Mouse (Mus musculus) liver, embryonic 14.5 days (tissue): Measurements from ENCODE around the gene Hist1h2ab. TPM values are rescaled to one million over a fixed set of nuclear protein-coding genes. Genes with fewer than 3 reads are reported as not detected.

Experiments used
- ATAC-seq: fragments of 200-750 bp; cut with Nextera tagmentation; 2 replicates; pipeline ENCODE4 v1.8.0; 2017; ENCODE audit warnings: moderate number of reproducible peaks, mild to moderate bottlenecking, moderate library complexity; ENCODE audit not compliant: insufficient read depth
- DNase-seq, 3 experiments: peaks; one replicate each; pipeline ENCODE4 v3.0.0-alpha.2; 2012 to 2013; ENCODE audit warnings: low read depth in 3 of 3, low spot score in 3 of 3
- H3K27ac ChIP-seq: fragments of 300-500 bp; sonication (generic); 2 replicates; pipeline ENCODE4 v1.5.1; 2014; ENCODE audit warnings: moderate library complexity, mild to moderate bottlenecking, control low read depth, inconsistent platforms
- H3K27me3 ChIP-seq: fragments of 300-500 bp; sonication (generic); 2 replicates; pipeline ENCODE4 v1.6.1; 2014; ENCODE audit warnings: mild to moderate bottlenecking, low read length, moderate library complexity; ENCODE audit not compliant: control insufficient read depth, insufficient read depth
- H3K36me3 ChIP-seq: fragments of 300-500 bp; sonication (generic); replicated peaks from 2 replicates; pipeline ENCODE4 v1.6.1; 2014; ENCODE audit warnings: low read depth; ENCODE audit not compliant: control insufficient read depth, insufficient read depth
- H3K4me1 ChIP-seq, 2 experiments: fragments of 200-500 bp in 1 of 2; fragments of 300-500 bp in 1 of 2; sonication (generic) in 1 of 2; replicated peaks; 2 replicates each; pipeline ENCODE4 v1.6.1; 2012 to 2014; ENCODE audit warnings: antibody characterized with exemption in 1 of 2, inconsistent platforms in 1 of 2, low read length in 1 of 2; ENCODE audit not compliant: control insufficient read depth in 2 of 2, insufficient read depth in 2 of 2
- H3K4me2 ChIP-seq: fragments of 300-500 bp; sonication (generic); 2 replicates; pipeline ENCODE4 v1.6.1; 2014; ENCODE audit warnings: low read depth, mild to moderate bottlenecking, control low read depth, moderate library complexity
- H3K4me3 ChIP-seq, 2 experiments: fragments of 200-500 bp in 1 of 2; fragments of 300-500 bp in 1 of 2; sonication (generic) in 1 of 2; 2 replicates each; pipeline ENCODE4 v1.5.1; 2012 to 2014; ENCODE audit warnings: low read depth in 2 of 2, low read length in 2 of 2, mild to moderate bottlenecking in 2 of 2, control low read depth in 1 of 2, inconsistent platforms in 1 of 2, moderate library complexity in 1 of 2; ENCODE audit not compliant: insufficient read depth in 1 of 2
- H3K9ac ChIP-seq: fragments of 300-500 bp; sonication (generic); replicated peaks from 2 replicates; pipeline ENCODE4 v1.6.1; 2014; ENCODE audit warnings: mild to moderate bottlenecking, control low read depth, moderate library complexity
- H3K9me3 ChIP-seq: fragments of 300-500 bp; sonication (generic); 2 replicates; pipeline ENCODE4 v1.6.1; 2016; ENCODE audit warnings: low read length, mixed read lengths; ENCODE audit not compliant: control insufficient read depth
- CTCF ChIP-seq: IDR thresholded peaks from 2 replicates; pipeline ENCODE4 v1.5.1; 2016; ENCODE audit warnings: antibody characterized with exemption, low read depth, control low read depth
- EP300 ChIP-seq: IDR thresholded peaks from 2 replicates; pipeline ENCODE4 v1.6.1; 2016; ENCODE audit warnings: antibody characterized with exemption, low read depth
- WGBS: fragments of 180-500 bp; shearing (Covaris S2); extraction: QIAGEN DNeasy Blood & Tissue Kit; methylation state at CpG from one replicate; pipeline ENCODE4 v1.1.7; 2014; ENCODE audit not compliant: insufficient replicate concordance; 5-methylcytosine and 5-hydroxymethylcytosine counted together
- polyA plus RNA-seq, 2 experiments: library from polyadenylated mRNA; depleted of rRNA in 1 of 2; stranded (reverse) in 1 of 2; unstranded in 1 of 2; fragments of >200 nt; fragmentation: Nextera tagmentation in 1 of 2; extraction: Ambion mirVana in 1 of 2; gene quantifications; 2 replicates each; pipeline versions ENCODE4 v1.2.1 to v1.2.3; 2012 to 2014

Hist1h2ab gene
- polyA plus RNA-seq, 2 experiments: 45.3 to 74.8 TPM

DNA sequence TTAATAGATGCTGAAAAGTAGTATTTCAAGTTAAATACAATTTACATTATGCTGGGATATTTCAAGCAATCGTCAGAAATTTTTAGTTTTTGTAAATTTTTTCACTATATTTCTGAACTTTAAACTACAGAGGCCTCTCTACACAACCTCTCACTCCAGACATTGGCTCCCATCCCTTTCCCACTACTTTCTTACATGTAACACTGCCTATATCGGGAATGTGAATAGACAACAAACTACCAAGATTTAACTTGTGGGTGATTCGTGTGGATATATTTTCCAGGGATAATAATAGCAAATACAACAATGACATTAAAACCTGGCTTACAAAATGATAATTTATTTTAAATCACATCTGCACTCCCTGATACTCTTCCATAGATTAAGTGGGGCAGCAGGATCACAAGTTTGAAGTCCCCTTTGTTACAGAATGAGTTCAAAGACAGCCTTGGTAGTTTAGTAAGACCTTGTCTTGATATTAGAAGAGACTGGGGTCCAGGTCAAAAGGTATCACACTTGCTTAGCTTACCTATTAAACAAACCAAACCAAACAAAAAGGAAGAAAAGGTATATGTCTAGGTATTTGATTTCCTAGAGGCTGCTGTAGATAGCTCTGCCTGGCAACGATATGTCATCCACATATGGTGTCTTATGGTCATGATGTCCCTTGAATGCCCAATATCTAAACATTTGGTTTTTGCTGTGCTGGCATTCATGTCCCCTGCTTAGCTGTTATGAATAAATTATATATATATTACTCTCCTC is 2.6 kb downstream of the Hist1h2ab start:
- peak overlapping the region; percentile 78 for H3K4me2 ChIP-seq
- H3K4me1 ChIP-seq: peaks cover 22 to 26% of the 10 kb centered on the region in 2 experiments

DNA sequence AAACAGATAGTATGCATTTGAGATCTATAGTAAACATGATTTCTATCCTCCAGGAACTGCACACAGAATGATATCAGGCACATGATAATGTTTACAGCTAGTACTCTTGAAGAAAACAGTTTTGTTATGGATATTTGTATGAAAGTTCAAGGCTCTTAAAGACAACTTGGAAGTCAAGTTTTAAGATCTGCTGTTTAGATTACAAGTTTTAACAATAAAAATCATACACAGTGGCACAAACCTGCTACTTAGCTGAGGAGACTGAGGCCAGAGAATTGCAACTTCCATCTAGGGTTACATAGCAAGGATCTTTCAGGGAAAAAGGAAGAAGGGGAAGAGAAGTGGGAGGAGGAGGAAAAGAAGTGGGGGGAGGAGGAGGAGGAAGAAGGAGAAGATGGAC is 4.1 kb downstream of the Hist1h2ab start:
- H3K9ac ChIP-seq: peak overlapping the region; percentile 27; the same call in 1 of the 2 replicates
- peak overlapping the region; percentile 76 for H3K27ac ChIP-seq
- TF ChIP-seq CTCF (no peak), EP300 (no peak)
- no peak overlapping the region for H3K4me3 ChIP-seq
- no peak for DNase-seq
- no peaks in the 10 kb centered on the region for H3K27me3 ChIP-seq
- H3K36me3 ChIP-seq: no peaks in the 10 kb centered on the region
- H3K4me2 ChIP-seq: no peak overlapping the region
- peaks cover 25 to 27% of the 10 kb centered on the region in 2 experiments for H3K4me1 ChIP-seq
- ATAC-seq: no peak
- no peaks in the 10 kb centered on the region for H3K9me3 ChIP-seq

More for the DNA sequence above, 2.6 kb downstream of the Hist1h2ab start:
- Histone ChIP-seq H3K4me3 (peak overlapping the region; percentile 61 to 64; a peak in 3 of 4 replicates), H3K9ac (peak overlapping the region; percentile 96), H3K9me3 (no peaks in the 10 kb centered on the region), H3K27me3 (no peaks in the 10 kb centered on the region), H3K27ac (peak overlapping the region; percentile 99), H3K36me3 (no peaks in the 10 kb centered on the region)
- WGBS: 46% methylated on average over 4 of the region's 4 CpGs
- ATAC-seq: no peak
- no peak for DNase-seq
- TF ChIP-seq EP300 (no peak), CTCF (no peak)

DNA sequence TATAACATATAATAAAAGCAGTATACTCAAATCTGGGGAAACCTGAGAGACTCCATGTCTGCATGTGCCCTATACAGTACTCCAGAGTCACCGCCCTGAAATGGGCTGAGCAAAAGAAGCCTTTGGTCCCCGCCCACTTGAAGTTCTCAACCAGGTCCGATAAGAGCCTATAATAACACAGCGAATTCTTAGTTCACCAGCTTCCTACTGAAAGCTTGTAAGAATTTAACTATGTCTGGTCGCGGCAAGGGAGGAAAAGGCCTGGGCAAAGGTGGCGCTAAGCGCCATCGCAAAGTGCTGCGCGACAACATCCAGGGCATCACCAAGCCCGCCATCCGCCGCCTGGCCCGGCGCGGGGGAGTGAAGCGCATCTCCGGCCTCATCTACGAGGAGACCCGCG is 5.9 kb downstream of the Hist1h2ab start, which contains the start of gene Hist1h4b:
Hist1h4b (plus strand) TSS at position 224 of the 400 bp plus-strand sequence.
- H3K27ac ChIP-seq: peak within 1 kb of the TSS; percentile 99
- H3K9me3 ChIP-seq: no peaks in the 10 kb centered on the region
- peaks cover 25 to 28% of the 10 kb centered on the region in 2 experiments for H3K4me1 ChIP-seq
- DNase-seq (peak; percentile 94 to 97 (median 95)), ATAC-seq (peak; percentile 63)
- WGBS: 0% methylated on average over 17 of the region's 22 CpGs
- peak; percentile 89 for TF ChIP-seq EP300
- no peak; the same call in 1 of the 2 replicates for TF ChIP-seq CTCF
- H3K4me3 ChIP-seq: peak within 1 kb of the TSS; percentile 55 to 56
- H3K36me3 ChIP-seq: no peaks in the 10 kb centered on the region
- peak within 1 kb of the TSS; percentile 88 for H3K4me2 ChIP-seq
- H3K27me3 ChIP-seq: no peaks in the 10 kb centered on the region
- H3K9ac ChIP-seq: peak within 1 kb of the TSS; percentile 88

GRCm38 (mm10) chr13:23757211-23757773 is 6.4 kb downstream of the Hist1h2ab start:
- under 1% methylated on average over 14 of the region's 23 CpGs for WGBS
- H3K36me3 ChIP-seq: no peaks in the 10 kb centered on the region
- peak overlapping the region; percentile 88 for H3K9ac ChIP-seq
- H3K4me1 ChIP-seq: peaks cover 25 to 28% of the 10 kb centered on the region in 2 experiments
- peak overlapping the region; percentile 99 for H3K27ac ChIP-seq
- TF ChIP-seq EP300 (peak; percentile 40; the same call in 1 of the 2 replicates), CTCF (no peak)
- peak overlapping the region; percentile 88 for H3K4me2 ChIP-seq
- H3K4me3 ChIP-seq: peak overlapping the region; percentile 55 to 56
- H3K9me3 ChIP-seq: no peaks in the 10 kb centered on the region
- peak in 2 of 3 experiments; percentile 60 to 73 for DNase-seq
- no peaks in the 10 kb centered on the region for H3K27me3 ChIP-seq
- ATAC-seq: peak; percentile 14

DNA sequence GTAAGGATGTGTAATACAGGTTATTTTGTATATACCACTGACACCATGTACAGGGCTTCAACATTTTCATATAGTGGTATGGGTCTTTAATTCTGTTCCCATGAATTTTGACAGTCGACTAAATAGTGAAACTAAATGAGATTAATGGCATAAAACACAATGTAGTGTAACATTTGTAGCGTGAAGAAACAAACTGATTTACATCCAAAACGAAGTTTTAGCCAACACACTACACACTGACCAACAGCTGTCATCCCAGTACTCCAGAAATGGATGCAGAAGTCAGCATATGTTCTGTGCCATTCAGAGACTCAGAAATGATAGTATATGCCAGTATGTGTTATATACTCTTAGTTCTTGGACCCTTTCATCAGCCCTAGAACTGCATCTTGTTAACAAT is 7.0 kb downstream of the Hist1h2ab start:
- H3K27ac ChIP-seq: peak overlapping the region; percentile 99
- no peaks in the 10 kb centered on the region for H3K36me3 ChIP-seq
- 32% methylated on average over 3 of the region's 3 CpGs for WGBS
- no peaks in the 10 kb centered on the region for H3K27me3 ChIP-seq
- peak overlapping the region; percentile 88 for H3K4me2 ChIP-seq
- peaks cover 30 to 33% of the 10 kb centered on the region in 2 experiments for H3K4me1 ChIP-seq
- no peak for TF ChIP-seq EP300
- no peak for TF ChIP-seq CTCF
- peak overlapping the region in 1 of 2 experiments; percentile 55; a peak in 2 of 4 replicates for H3K4me3 ChIP-seq
- peak overlapping the region; percentile 68 for H3K9ac ChIP-seq
- ATAC-seq (no peak), DNase-seq (no peak)
- no peaks in the 10 kb centered on the region for H3K9me3 ChIP-seq
